Mouse (Mus musculus) liver, postnatal 0 days (tissue): ENCODE measurements around the gene Gga3.

Source experiments
- CTCF ChIP-seq: sonication (generic); IDR thresholded peaks from 2 replicates; pipeline ENCODE4 v1.5.1; 2016; ENCODE audit warnings: antibody characterized with exemption, low read depth
- EP300 ChIP-seq: IDR thresholded peaks from 2 replicates; pipeline ENCODE4 v1.6.1; 2016; ENCODE audit warnings: antibody characterized with exemption, low read depth, mild to moderate bottlenecking

DNA sequence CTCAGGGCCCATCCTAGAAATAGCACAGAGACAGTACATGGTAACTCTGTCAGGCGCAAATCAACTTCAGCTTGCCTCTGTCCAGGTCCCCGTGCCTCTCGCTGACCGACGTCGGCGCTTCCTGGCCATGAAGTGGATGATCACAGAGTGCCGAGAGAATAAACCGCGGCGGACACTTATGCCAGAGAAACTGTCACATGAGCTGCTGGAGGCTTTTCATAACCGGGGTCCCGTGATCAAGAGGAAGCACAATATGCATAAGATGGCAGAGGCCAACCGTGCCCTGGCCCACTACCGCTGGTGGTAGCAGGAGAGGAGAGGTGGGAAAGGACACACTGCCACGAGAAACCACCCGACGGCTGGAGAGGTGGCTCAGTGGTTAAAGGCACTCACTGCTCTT lies 2.9 kb upstream of the Gga3 start:
- no peak for TF ChIP-seq EP300
- TF ChIP-seq CTCF, result no peak
